Mouse (Mus musculus) limb, embryonic 11.5 days (tissue): Measurements from ENCODE around the gene Map3k4. TPM values are rescaled to one million over a fixed set of nuclear protein-coding genes. Genes with fewer than 3 reads are reported as not detected.

Experiments used
- ATAC-seq: fragments of 200-750 bp; cut with Nextera tagmentation; 2 replicates; pipeline ENCODE4 v1.8.0; 2017; ENCODE audit warnings: low read depth; ENCODE audit not compliant: insufficient number of reproducible peaks, low FRiP score, low TSS enrichment
- DNase-seq: peaks from one replicate; pipeline ENCODE4 v3.0.0-alpha.2; 2015; ENCODE audit warnings: low spot score
- H3K27ac ChIP-seq: fragments of 300-500 bp; sonication (generic); replicated peaks from 2 replicates; pipeline ENCODE4 v1.5.1; 2014; ENCODE audit warnings: low read depth, mild to moderate bottlenecking, low read length
- H3K27me3 ChIP-seq: fragments of 300-500 bp; sonication (generic); 2 replicates; pipeline ENCODE4 v1.6.1; 2014; ENCODE audit warnings: mild to moderate bottlenecking, low read length, mixed read lengths; ENCODE audit not compliant: control insufficient read depth, insufficient read depth
- H3K36me3 ChIP-seq: fragments of 300-500 bp; sonication (generic); 2 replicates; pipeline ENCODE4 v1.6.1; 2014; ENCODE audit warnings: mild to moderate bottlenecking, low read length, moderate library complexity, mixed read lengths; ENCODE audit not compliant: control insufficient read depth, insufficient read depth
- H3K4me1 ChIP-seq: fragments of 300-500 bp; sonication (generic); 2 replicates; pipeline ENCODE4 v1.6.1; 2014; ENCODE audit warnings: low read length, mixed read lengths; ENCODE audit not compliant: control insufficient read depth, insufficient read depth
- H3K4me2 ChIP-seq: fragments of 300-500 bp; sonication (generic); 2 replicates; pipeline ENCODE4 v1.6.1; 2014; ENCODE audit warnings: low read depth, mild to moderate bottlenecking, moderate library complexity; ENCODE audit not compliant: severe bottlenecking
- H3K4me3 ChIP-seq: fragments of 300-500 bp; sonication (generic); 2 replicates; pipeline ENCODE4 v1.5.1; 2014; ENCODE audit warnings: low read depth, low read length
- H3K9ac ChIP-seq: fragments of 300-500 bp; sonication (generic); 2 replicates; pipeline ENCODE4 v1.6.1; 2014; ENCODE audit warnings: mild to moderate bottlenecking, low read length
- H3K9me3 ChIP-seq: fragments of 300-500 bp; sonication (generic); 2 replicates; pipeline ENCODE4 v1.6.1; 2016; ENCODE audit warnings: low read length; ENCODE audit not compliant: control insufficient read depth
- WGBS: fragments of 180-500 bp; shearing (Covaris S2); extraction: QIAGEN DNeasy Blood & Tissue Kit; methylation state at CpG from one replicate; pipeline ENCODE4 v1.1.7; 2014; 5-methylcytosine and 5-hydroxymethylcytosine counted together
- polyA plus RNA-seq: library from polyadenylated mRNA; unstranded; fragments of >200 nt; fragmentation: Nextera tagmentation; extraction: Ambion mirVana; gene quantifications from 2 replicates; pipeline ENCODE4 v1.2.1, GENCODE M21; 2014

Map3k4 gene
- 48.0 and 48.3 TPM in 2 replicates for polyA plus RNA-seq

DNA sequence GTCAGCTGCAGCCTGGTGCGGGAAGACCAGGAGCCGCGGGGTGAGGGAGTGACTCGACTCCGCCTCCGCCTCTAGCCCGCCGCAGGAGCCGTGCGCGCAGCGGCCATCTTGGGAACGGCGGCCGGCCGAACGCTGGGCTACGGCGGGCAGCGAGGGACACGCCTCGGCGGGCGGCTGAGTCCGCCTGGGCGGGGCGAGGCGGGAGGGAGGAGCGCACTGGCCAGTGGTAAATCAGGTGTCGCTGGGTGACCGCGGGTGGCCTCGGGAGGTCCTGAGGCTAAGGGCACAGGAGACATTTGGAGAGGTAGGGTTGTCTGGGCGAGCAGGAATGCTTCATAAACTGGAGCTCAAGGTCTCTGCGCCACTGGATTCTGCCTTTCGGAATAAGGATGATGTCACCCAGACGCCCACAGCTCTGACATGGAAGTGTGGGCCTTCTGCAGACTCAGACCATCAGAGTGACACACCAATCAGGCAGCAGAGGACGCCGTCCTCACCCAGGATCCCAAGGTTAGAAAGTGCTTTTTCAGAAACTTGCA, at the start of gene Map3k4:
TSS of gene Map3k4 (minus strand) at position 134 of the 539 bp plus-strand sequence.
- 1% methylated on average over 38 of the region's 39 CpGs for WGBS
- H3K4me1 ChIP-seq: no peaks in the 10 kb centered on the region
- ATAC-seq: peak; percentile 93
- H3K9ac ChIP-seq: peak within 1 kb of the TSS; percentile 95
- peak within 1 kb of the TSS; percentile 83 for H3K4me2 ChIP-seq
- H3K4me3 ChIP-seq: peak within 1 kb of the TSS; percentile 98
- no peaks in the 10 kb centered on the region for H3K36me3 ChIP-seq
- peak; percentile 96 for DNase-seq
- H3K27ac ChIP-seq: peak within 1 kb of the TSS; percentile 95
- H3K9me3 ChIP-seq: no peaks in the 10 kb centered on the region
- no peaks in the 10 kb centered on the region for H3K27me3 ChIP-seq

DNA sequence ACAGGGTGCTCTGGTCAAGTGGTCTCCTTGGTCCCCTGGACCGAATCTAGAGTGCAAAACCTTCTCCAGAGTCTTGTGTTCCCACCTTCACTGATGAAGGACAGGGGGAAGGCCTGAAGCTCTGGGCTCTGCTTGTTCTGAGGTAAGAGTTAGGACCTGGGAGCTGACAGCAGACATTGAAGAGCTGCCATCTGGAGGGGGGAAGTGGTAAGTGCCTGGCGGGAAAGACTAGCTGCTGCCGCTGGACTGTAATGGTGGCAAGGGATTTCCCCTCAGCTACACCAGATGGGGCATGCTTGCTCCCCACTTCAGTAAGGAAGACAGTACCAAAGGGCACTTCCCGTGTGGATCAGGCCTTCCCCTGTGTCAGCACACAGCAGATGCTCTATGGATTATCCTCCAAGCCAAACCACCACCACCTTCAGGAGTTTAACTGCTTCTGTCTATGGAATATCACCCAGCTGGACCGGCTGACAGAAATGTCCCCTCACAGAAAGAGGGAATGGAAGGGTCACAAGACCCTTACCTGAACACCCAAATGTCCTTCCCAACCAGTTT, 48.9 kb upstream of the Map3k4 start:
- Histone ChIP-seq H3K36me3 (no peaks in the 10 kb centered on the region), H3K4me3 (no peak overlapping the region), H3K27me3 (no peaks in the 10 kb centered on the region), H3K4me1 (no peaks in the 10 kb centered on the region), H3K27ac (no peak overlapping the region), H3K9ac (0 out of 2 replicates have a peak overlapping the region, but pooled peaks have one; percentile 22), H3K9me3 (no peaks in the 10 kb centered on the region), H3K4me2 (no peak overlapping the region)
- ATAC-seq (peak; percentile 32; the same call in 1 of the 2 replicates), DNase-seq (peak; percentile 66)
- 33% methylated on average over 5 of the region's 5 CpGs for WGBS

DNA sequence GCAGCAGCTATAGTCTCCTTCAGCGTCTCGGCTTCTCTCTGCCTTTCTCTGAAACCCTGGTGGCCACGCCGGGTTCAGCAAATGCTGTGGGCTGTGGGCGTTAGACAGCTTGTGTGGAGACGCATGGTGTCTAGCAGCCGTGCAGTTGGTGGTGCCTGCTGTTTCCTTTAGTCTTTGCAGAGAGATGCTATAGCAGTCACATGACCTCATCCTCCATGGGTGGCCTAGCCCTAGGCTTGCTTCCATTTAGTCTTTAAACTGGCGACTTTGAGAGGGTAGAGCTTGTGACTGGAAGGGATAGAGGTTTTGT, 45.8 kb upstream of the Map3k4 start:
- ATAC-seq (no peak), DNase-seq (no peak)
- Histone ChIP-seq H3K27ac (no peak overlapping the region), H3K9ac (no peak overlapping the region), H3K4me1 (no peaks in the 10 kb centered on the region), H3K27me3 (no peaks in the 10 kb centered on the region), H3K4me3 (no peak overlapping the region), H3K9me3 (no peaks in the 10 kb centered on the region), H3K36me3 (no peaks in the 10 kb centered on the region), H3K4me2 (no peak overlapping the region)
- WGBS: 69% methylated on average over 8 of the region's 8 CpGs

- 89% methylated on average over 11 of the region's 11 CpGs for WGBS
- no peak overlapping the region for H3K27ac ChIP-seq
- ATAC-seq: no peak
- H3K4me1 ChIP-seq: no peaks in the 10 kb centered on the region
- no peak overlapping the region for H3K4me2 ChIP-seq
- no peaks in the 10 kb centered on the region for H3K27me3 ChIP-seq
- H3K36me3 ChIP-seq: no peaks in the 10 kb centered on the region
- DNase-seq: no peak
- H3K4me3 ChIP-seq: no peak overlapping the region
- H3K9ac ChIP-seq: no peak overlapping the region
- H3K9me3 ChIP-seq: no peaks in the 10 kb centered on the region
These were observed 45.2 kb upstream of the Map3k4 start for GRCm38 (mm10) chr17:12363601-12364425.

- H3K27ac ChIP-seq: no peak overlapping the region
- H3K27me3 ChIP-seq: no peaks in the 10 kb centered on the region
- no peak for ATAC-seq
- no peak for DNase-seq
- no peaks in the 10 kb centered on the region for H3K36me3 ChIP-seq
- no peaks in the 10 kb centered on the region for H3K4me1 ChIP-seq
- H3K9me3 ChIP-seq: no peaks in the 10 kb centered on the region
- H3K4me2 ChIP-seq: no peak overlapping the region
- no peak overlapping the region for H3K9ac ChIP-seq
- 86% methylated on average over 15 of the region's 15 CpGs for WGBS
- no peak overlapping the region for H3K4me3 ChIP-seq
These were observed 41.3 kb upstream of the Map3k4 start for GRCm38 (mm10) chr17:12359876-12360275.

DNA sequence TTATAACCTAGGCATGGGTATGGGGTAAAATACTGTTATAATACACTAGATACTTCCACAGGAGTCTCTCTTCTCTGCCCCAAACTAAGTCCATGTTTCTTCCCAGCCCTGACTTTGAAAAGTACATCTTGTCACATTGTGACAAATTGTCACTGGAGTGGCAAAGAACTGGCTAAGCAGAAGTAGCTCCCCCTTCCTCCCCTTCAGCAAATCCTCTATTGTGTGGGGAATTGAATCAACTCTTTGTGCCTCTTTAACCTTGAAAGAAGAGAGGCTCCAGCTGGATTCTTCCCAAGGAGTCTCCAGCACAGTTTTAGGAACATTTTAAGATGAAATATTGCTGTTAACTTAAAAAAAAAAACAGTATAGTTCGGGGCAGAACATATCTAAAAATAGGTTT, 34.2 kb upstream of the Map3k4 start:
- no peak overlapping the region for H3K27ac ChIP-seq
- ATAC-seq: no peak

DNA sequence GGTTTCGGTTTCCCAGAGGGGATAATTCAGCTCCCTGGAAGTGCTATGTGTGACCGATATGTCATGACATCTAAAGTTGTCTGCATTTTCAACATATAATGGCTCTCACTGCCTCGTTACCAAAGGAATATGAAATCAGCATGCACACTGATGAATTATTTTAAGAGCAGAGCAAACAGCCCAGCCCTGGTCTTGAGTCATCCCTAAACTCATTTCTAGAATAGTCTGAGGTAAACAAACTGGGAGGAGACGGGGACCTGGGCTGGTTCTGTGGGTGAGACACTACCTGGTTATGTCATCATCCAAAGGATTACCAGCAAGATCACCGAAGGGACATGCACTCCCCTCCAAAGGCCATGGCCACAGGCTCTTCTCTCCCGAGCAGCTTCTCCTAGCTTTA, 33.0 kb upstream of the Map3k4 start:
- no peaks in the 10 kb centered on the region for H3K4me1 ChIP-seq
- WGBS: 87% methylated on average over 6 of the region's 6 CpGs
- no peak overlapping the region for H3K4me3 ChIP-seq
- no peaks in the 10 kb centered on the region for H3K27me3 ChIP-seq
- ATAC-seq: no peak
- H3K27ac ChIP-seq: no peak overlapping the region
- H3K9me3 ChIP-seq: no peaks in the 10 kb centered on the region
- no peak overlapping the region for H3K9ac ChIP-seq
- DNase-seq: no peak
- no peak overlapping the region for H3K4me2 ChIP-seq
- H3K36me3 ChIP-seq: no peaks in the 10 kb centered on the region

More for the DNA sequence above, 34.2 kb upstream of the Map3k4 start:
- DNase-seq: no peak
- WGBS: 83% methylated on average over 1 of the region's 1 CpGs
- Histone ChIP-seq H3K27me3 (no peaks in the 10 kb centered on the region), H3K36me3 (no peaks in the 10 kb centered on the region), H3K9ac (no peak overlapping the region), H3K4me2 (no peak overlapping the region), H3K4me3 (no peak overlapping the region), H3K4me1 (no peaks in the 10 kb centered on the region), H3K9me3 (no peaks in the 10 kb centered on the region)

GRCm38 (mm10) chr17:12347462-12347861, 28.9 kb upstream of the Map3k4 start:
- WGBS: 93% methylated on average over 1 of the region's 1 CpGs
- ATAC-seq: no peak

More at GRCm38 (mm10) chr17:12347462-12347861, 28.9 kb upstream of the Map3k4 start:
- H3K27ac ChIP-seq: no peak overlapping the region
- H3K9ac ChIP-seq: no peak overlapping the region
- no peak for DNase-seq
- no peak overlapping the region for H3K4me2 ChIP-seq
- H3K27me3 ChIP-seq: no peaks in the 10 kb centered on the region
- no peaks in the 10 kb centered on the region for H3K36me3 ChIP-seq
- no peak overlapping the region for H3K4me3 ChIP-seq
- H3K4me1 ChIP-seq: no peaks in the 10 kb centered on the region
- no peaks in the 10 kb centered on the region for H3K9me3 ChIP-seq
